Mouse (Mus musculus): ENCODE data around the gene Tmem167. TPM values are rescaled to one million over a fixed set of nuclear protein-coding genes. Genes with fewer than 3 reads are reported as not detected.

Gene Tmem167
- 1.4 and 1.7 TPM in 2 replicates for polyA plus RNA-seq (2012; rRNA removed)

DNA sequence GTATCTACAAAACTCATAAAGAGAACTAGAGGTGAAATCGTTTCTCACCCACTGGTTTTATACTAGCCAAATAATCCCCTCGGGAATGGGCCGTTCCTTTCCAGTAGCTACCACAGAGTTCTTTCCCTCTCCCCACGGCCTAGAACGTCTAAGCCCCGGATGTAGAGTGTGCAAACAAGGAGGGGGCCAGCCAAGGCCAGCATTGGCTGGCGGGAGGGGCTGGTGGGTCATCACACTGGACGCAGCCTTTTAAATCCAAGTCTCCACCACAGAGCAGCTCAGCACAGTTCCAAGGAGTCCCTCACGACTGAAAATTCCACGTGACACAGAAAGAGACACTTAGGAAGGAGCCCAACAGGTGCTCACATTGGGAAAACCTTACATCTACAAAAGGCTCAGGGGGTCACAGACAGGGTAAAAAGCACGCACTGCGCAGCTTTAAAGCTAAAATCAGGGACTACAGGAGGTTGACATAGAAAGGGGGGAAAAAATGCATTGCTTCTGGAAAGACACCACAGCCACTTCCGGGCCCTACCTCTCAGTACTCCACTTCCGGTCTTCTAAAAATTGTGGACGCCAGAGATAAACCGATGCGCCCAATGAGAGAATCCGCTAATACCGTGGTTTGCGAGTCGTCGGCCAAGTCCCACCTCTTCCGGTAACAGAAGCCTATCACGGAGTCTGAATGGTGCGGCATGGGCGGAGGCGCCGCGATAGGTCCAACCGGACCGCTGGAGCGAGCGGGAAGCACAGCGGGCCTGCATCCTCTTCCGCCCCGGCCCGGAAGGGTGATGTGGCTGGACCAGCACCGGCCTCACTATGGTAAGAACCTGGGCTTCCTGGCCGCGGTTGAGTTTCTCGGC, at the start of gene Tmem167, which contains the start of gene Xrcc4:
Tmem167 (plus strand) TSS at position 162 of the 863 bp plus-strand sequence.
Xrcc4 (minus strand) TSS at position 647 of the 863 bp plus-strand sequence.

Other genes with a start within 250 kb of the Tmem167 start
- 0.40 and 0.67 TPM in 2 replicates for gene Xrcc4, start 485 bp downstream of the Tmem167 start, polyA plus RNA-seq (2012; rRNA removed)

Measured in ovary, adult 2 months (tissue).